Mouse (Mus musculus): ENCODE measurements around the gene 1700008O03Rik. TPM values are rescaled to one million over a fixed set of nuclear protein-coding genes. Genes with fewer than 3 reads are reported as not detected.

1700008O03Rik gene
- total RNA-seq (2018; cell fraction: chromatin; rRNA removed) = 1 to 10 TPM in 2 of 26 experiments, not detected in 24; 1.2 to 1.4 TPM
- total RNA-seq (2018; cell fraction: cytosol; rRNA removed) = under 1 TPM in 10 of 26 experiments, not detected in 16; 0.14 to 0.77 (median 0.20) TPM
- 1 to 10 TPM in 2 of 26 experiments, under 1 TPM in 5, not detected in 19; 0.49 to 1.7 (median 0.72) TPM for total RNA-seq (2018; cell fraction: nucleus; rRNA removed)
- 0.16 TPM in 1 of 3 replicates, not detected in the others for polyA plus RNA-seq (2018)

- Histone ChIP-seq H3K79me2 (ENCODE audit: inconsistent target) (no peaks in the 10 kb centered on the region), H3K36me3 (ENCODE audit: inconsistent target) (no peaks in the 10 kb centered on the region), H3K27ac (no peak within 1 kb of the TSS), H3K4me3 (ENCODE audit: inconsistent target) (no peak within 1 kb of the TSS)
- 88% methylated on average over 12 of the region's 12 CpGs for WGBS (ENCODE audit: missing documents)
These were observed at the start of gene 1700008O03Rik for GRCm38 (mm10) chr7:44385720-44386119. 1700008O03Rik (minus strand) TSS chr7:44385820.

- Histone ChIP-seq H3K27ac (no peak overlapping the region), H3K4me3 (ENCODE audit: inconsistent target) (no peak overlapping the region), H3K36me3 (ENCODE audit: inconsistent target) (no peaks in the 10 kb centered on the region), H3K79me2 (ENCODE audit: inconsistent target) (no peaks in the 10 kb centered on the region)
- 74% methylated on average over 9 of the region's 9 CpGs for WGBS (ENCODE audit: missing documents)
These were observed 48.5 kb upstream of the 1700008O03Rik start for GRCm38 (mm10) chr7:44434089-44434488.

- H3K36me3 ChIP-seq (ENCODE audit: inconsistent target) = no peaks in the 10 kb centered on the region
- 16% methylated on average over 7 of the region's 7 CpGs for WGBS (ENCODE audit: missing documents)
These were observed 47.8 kb upstream of the 1700008O03Rik start for GRCm38 (mm10) chr7:44433371-44433770.

GRCm38 (mm10) chr7:44432550-44432949 lies 46.9 kb upstream of the 1700008O03Rik start:
- whole genome bisulfite sequencing (ENCODE audit: missing documents) = 65% methylated on average over 6 of the region's 6 CpGs
- Histone ChIP-seq H3K36me3 (ENCODE audit: inconsistent target) (no peaks in the 10 kb centered on the region), H3K79me2 (ENCODE audit: inconsistent target) (no peaks in the 10 kb centered on the region), H3K27ac (no peak overlapping the region), H3K4me3 (ENCODE audit: inconsistent target) (no peak overlapping the region)

More at GRCm38 (mm10) chr7:44433371-44433770, 47.8 kb upstream of the 1700008O03Rik start:
- Histone ChIP-seq H3K4me3 (ENCODE audit: inconsistent target) (no peak overlapping the region), H3K27ac (no peak overlapping the region), H3K79me2 (ENCODE audit: inconsistent target) (no peaks in the 10 kb centered on the region)

DNA sequence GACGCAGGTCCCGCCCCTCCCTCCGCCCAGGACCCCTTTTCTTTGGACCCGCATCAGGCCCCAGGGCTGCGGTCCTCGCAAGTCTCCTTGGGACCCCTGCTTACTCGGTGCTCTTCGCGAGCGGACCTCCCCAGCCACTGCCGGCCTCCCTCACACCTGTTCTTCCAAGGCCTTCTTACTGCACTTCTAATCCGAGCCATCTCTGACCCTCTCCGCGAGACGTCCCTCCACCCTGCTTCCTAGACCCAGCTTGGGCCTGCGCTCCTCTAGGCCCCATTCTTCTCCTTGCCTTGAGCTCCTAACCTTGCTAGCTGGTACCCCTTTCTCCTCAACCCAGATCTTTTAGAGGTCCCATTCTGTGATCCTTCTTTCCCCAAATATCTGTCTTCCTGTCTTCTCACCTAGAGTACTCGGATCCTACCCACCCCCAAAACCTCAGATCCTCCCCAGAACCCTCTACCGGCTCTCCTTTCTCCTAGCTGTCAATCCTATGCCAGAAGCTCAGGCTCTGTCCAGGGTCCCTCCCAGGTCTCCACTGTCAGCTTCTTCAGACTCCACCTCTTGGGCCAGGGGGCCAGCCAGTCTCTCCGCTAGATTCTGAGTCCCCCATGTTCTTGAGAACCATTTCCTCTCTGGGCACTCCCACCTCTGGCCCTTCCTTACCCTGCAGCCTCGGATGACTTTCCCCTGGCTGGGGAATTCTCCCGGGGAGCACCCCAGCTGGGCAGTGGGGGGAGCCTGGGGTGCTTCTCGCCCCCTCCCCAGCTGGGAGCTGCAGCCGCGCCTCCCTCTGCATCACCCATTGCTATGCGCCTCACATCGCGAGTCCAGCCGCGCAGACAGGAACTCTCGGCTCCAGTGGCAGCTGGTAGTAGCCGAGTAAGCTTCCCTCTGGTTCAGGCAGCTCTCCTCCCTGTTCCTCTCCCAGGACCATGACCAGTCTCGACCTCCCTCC lies 44.2 kb upstream of the 1700008O03Rik start:
- Histone ChIP-seq H3K27ac (no peak overlapping the region), H3K4me3 (ENCODE audit: inconsistent target) (no peak overlapping the region), H3K36me3 (ENCODE audit: inconsistent target) (no peaks in the 10 kb centered on the region), H3K79me2 (ENCODE audit: inconsistent target) (no peaks in the 10 kb centered on the region)
- 15% methylated on average over 32 of the region's 32 CpGs for WGBS (ENCODE audit: missing documents)

- H3K79me2 ChIP-seq (ENCODE audit: inconsistent target) = no peaks in the 10 kb centered on the region
- H3K36me3 ChIP-seq (ENCODE audit: inconsistent target) = no peaks in the 10 kb centered on the region
- H3K27ac ChIP-seq = no peak within 1 kb of the TSS
- WGBS (ENCODE audit: missing documents) = 4% methylated on average over 20 of the region's 69 CpGs
- no peak within 1 kb of the TSS for H3K4me3 ChIP-seq (ENCODE audit: inconsistent target)
These were observed 43.4 kb upstream of the 1700008O03Rik start, which contains the start of gene Lrrc4b for GRCm38 (mm10) chr7:44428968-44429521. Lrrc4b (plus strand) TSS chr7:44429018.

DNA sequence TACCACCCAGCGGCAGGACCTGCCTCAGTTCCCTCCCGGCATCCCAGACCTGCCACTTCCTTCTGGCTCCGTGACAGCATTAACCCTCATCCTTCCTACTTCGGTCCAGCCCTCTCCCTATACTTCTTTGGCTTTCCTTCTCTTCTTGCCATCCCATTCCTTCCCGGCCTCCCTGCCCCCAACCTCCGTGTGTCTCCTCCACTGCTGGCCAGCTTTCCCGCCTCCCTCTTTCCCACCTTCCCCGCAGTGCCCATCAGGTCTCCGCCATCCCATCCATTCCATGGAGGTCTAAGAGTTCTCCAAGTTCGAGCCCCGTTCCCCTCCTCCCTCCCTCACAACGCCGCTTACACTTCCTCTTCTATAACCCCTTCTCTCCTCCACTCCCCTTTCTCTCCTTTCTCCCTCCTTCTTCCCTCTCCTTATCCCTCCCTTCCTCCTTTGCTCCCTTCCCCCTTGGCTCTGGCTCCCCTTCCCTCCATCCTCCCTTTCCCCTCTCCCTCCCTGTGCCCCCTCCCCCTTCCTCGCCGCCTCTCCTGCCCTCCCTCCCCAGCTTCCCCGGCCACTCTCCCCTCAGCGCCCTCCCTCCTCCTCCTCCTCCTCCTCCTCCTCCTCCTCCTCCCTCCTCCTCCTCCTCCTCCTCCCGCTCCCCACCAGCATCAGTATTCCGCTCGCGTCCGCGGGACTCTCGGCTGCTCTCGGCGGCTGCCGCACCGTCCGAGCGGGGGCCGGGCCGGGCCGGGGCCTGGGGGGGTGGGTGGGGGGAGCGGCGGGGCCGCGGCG lies 42.7 kb upstream of the 1700008O03Rik start:
- no peak overlapping the region for H3K4me3 ChIP-seq (ENCODE audit: inconsistent target)

GRCm38 (mm10) chr7:44427666-44428065 lies 42.0 kb upstream of the 1700008O03Rik start:
- H3K27ac ChIP-seq = no peak overlapping the region
- H3K4me3 ChIP-seq (ENCODE audit: inconsistent target) = no peak overlapping the region
- WGBS (ENCODE audit: missing documents) = 44% methylated on average over 8 of the region's 8 CpGs
- no peaks in the 10 kb centered on the region for H3K36me3 ChIP-seq (ENCODE audit: inconsistent target)
- H3K79me2 ChIP-seq (ENCODE audit: inconsistent target) = no peaks in the 10 kb centered on the region

More for the DNA sequence above, 42.7 kb upstream of the 1700008O03Rik start:
- Histone ChIP-seq H3K79me2 (ENCODE audit: inconsistent target) (no peaks in the 10 kb centered on the region), H3K36me3 (ENCODE audit: inconsistent target) (no peaks in the 10 kb centered on the region), H3K27ac (no peak overlapping the region)
- WGBS (ENCODE audit: missing documents) = 5% methylated on average over 26 of the region's 38 CpGs

DNA sequence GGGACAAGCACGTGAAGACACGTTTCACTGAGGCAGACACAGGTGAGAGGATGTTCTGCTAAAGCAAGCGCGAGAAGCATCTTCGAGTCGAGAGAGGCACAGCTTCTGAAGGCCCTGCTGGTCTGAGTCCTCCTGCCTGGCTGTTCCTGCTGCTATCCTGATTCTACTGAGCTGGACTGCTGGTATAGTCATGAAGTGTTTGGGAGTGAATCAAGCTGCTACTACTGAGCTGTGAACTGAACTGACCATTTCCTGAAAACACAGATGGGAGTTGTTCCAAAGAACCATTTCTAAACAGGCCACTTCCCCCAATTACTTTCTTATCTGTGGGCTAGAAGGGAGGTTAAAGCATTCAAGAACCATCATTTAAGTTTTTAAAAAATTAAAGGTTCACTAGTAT lies 27.7 kb upstream of the 1700008O03Rik start:
- 83% methylated on average over 6 of the region's 6 CpGs for WGBS (ENCODE audit: missing documents)

GRCm38 (mm10) chr7:44411144-44411543 lies 25.5 kb upstream of the 1700008O03Rik start:
- 88% methylated on average over 4 of the region's 4 CpGs for WGBS (ENCODE audit: missing documents)

More for the DNA sequence above, 27.7 kb upstream of the 1700008O03Rik start:
- Histone ChIP-seq H3K36me3 (ENCODE audit: inconsistent target) (no peaks in the 10 kb centered on the region), H3K27ac (no peak overlapping the region), H3K79me2 (ENCODE audit: inconsistent target) (no peaks in the 10 kb centered on the region), H3K4me3 (ENCODE audit: inconsistent target) (no peak overlapping the region)

GRCm38 (mm10) chr7:44406015-44406355 lies 20.4 kb upstream of the 1700008O03Rik start:
- 6% methylated on average over 5 of the region's 5 CpGs for WGBS (ENCODE audit: missing documents)
- H3K4me3 ChIP-seq (ENCODE audit: inconsistent target) = no peak overlapping the region

More at GRCm38 (mm10) chr7:44411144-44411543, 25.5 kb upstream of the 1700008O03Rik start:
- Histone ChIP-seq H3K4me3 (ENCODE audit: inconsistent target) (no peak overlapping the region), H3K27ac (no peak overlapping the region), H3K79me2 (ENCODE audit: inconsistent target) (no peaks in the 10 kb centered on the region), H3K36me3 (ENCODE audit: inconsistent target) (no peaks in the 10 kb centered on the region)

GRCm38 (mm10) chr7:44405346-44406014 lies 19.9 kb upstream of the 1700008O03Rik start:
- H3K36me3 ChIP-seq (ENCODE audit: inconsistent target) = no peaks in the 10 kb centered on the region
- peak overlapping the region; percentile 2; the same call in 1 of the 2 replicates for H3K4me3 ChIP-seq (ENCODE audit: inconsistent target)
- H3K79me2 ChIP-seq (ENCODE audit: inconsistent target) = no peaks in the 10 kb centered on the region
- WGBS (ENCODE audit: missing documents) = 3% methylated on average over 27 of the region's 27 CpGs
- no peak overlapping the region for H3K27ac ChIP-seq

More at GRCm38 (mm10) chr7:44406015-44406355, 20.4 kb upstream of the 1700008O03Rik start:
- no peak overlapping the region for H3K27ac ChIP-seq
- H3K36me3 ChIP-seq (ENCODE audit: inconsistent target) = no peaks in the 10 kb centered on the region
- no peaks in the 10 kb centered on the region for H3K79me2 ChIP-seq (ENCODE audit: inconsistent target)

GRCm38 (mm10) chr7:44401673-44402072 lies 16.1 kb upstream of the 1700008O03Rik start:
- H3K4me3 ChIP-seq (ENCODE audit: inconsistent target) = no peak overlapping the region

More at GRCm38 (mm10) chr7:44401673-44402072, 16.1 kb upstream of the 1700008O03Rik start:
- no peak overlapping the region for H3K27ac ChIP-seq
- WGBS (ENCODE audit: missing documents) = 18% methylated on average over 6 of the region's 6 CpGs
- H3K79me2 ChIP-seq (ENCODE audit: inconsistent target) = no peaks in the 10 kb centered on the region
- no peaks in the 10 kb centered on the region for H3K36me3 ChIP-seq (ENCODE audit: inconsistent target)
